Comparison of ENCODE assay signal across 9 mouse cellular contexts in genomic region chr11:116627072-116628020, GRCm38 (mm10). TPM values are rescaled to one million over a fixed set of nuclear protein-coding genes. Genes with fewer than 3 reads are reported as not detected.
A peak's percentile ranks its signal among the peaks of the same experiment; 100 is the strongest.
DNase-seq lines count a peak whose midpoint lies in the region; ATAC-seq and TF ChIP-seq lines count a peak whose summit lies in the region.
"Had no signal": no experiment of that assay in that cellular context is flagged by ENCODE, and none has a peak within 500 bp of the region (broad histone marks: within the 10 kb centered on the region; RNA-seq: fewer than 3 reads in every experiment).

No protein-coding gene starts in this region.

- DNase-seq in kidney, adult 9 months: peak; percentile 53
- DNase-seq in kidney, adult 11 months: no peak
- peak; percentile 67 for DNase-seq in A20 (ENCODE audit: low read depth, low spot score)
- peak; percentile 33 for DNase-seq in liver, adult 2 months (ENCODE audit: extremely low read depth, low read depth, low spot score)
- DNase-seq in adrenal gland, adult 8-10 months: no peak
- DNase-seq in adrenal gland, postnatal 25 days: no peak

- no peak overlapping the region for H3K27ac ChIP-seq in ES-Bruce4 (ENCODE audit: insufficient read depth, low read length)
- no peak overlapping the region for H3K27ac ChIP-seq in liver, adult 2 months (replicated peaks; ENCODE audit: insufficient read depth, low read depth, low read length)

- no peak overlapping the region for H3K4me3 ChIP-seq in ES-Bruce4 (ENCODE audit: low read depth, low read length)
- no peak overlapping the region for H3K4me3 ChIP-seq in liver, adult 2 months (ENCODE audit: insufficient read depth, low read depth, low read length)

- H3K9ac ChIP-seq in ES-Bruce4 (ENCODE audit: low read depth, poor library complexity, severe bottlenecking): no peak overlapping the region
- H3K9ac ChIP-seq in liver, adult 2 months (ENCODE audit: low read depth, low read length): no peak overlapping the region

- H3K4me1 ChIP-seq in ES-Bruce4 (ENCODE audit: control insufficient read depth, insufficient read depth, low read length): peaks cover 7% of the 10 kb centered on the region
- peaks cover 7% of the 10 kb centered on the region for H3K4me1 ChIP-seq in liver, adult 2 months (ENCODE audit: control insufficient read depth, insufficient read depth, low read length)

- H3K27me3 ChIP-seq in ES-Bruce4 (ENCODE audit: control insufficient read depth, insufficient read depth, low read length, poor library complexity, severe bottlenecking): no peaks in the 10 kb centered on the region
- H3K27me3 ChIP-seq in liver, adult 2 months (ENCODE audit: control insufficient read depth, insufficient read depth, low read length): no peaks in the 10 kb centered on the region

- H3K36me3 ChIP-seq in ES-Bruce4 (ENCODE audit: control insufficient read depth, insufficient read depth, low read length, poor library complexity, severe bottlenecking): no peaks in the 10 kb centered on the region
- no peaks in the 10 kb centered on the region for H3K36me3 ChIP-seq in liver, adult 2 months (ENCODE audit: control insufficient read depth, insufficient read depth, low read length)

- ATAC-seq in activated CD4-positive, CD25-positive, alpha-beta regulatory T cell, adult 4 months: no peak

- H3K79me2 ChIP-seq in liver, adult 2 months (ENCODE audit: control insufficient read depth, insufficient read depth, low read length): no peaks in the 10 kb centered on the region; the same call in 1 of the 2 replicates

- 38% methylated on average over 10 of the region's 10 CpGs for WGBS in liver, adult 2 months

- no peak for TF ChIP-seq POLR2A in ES-Bruce4 (IDR thresholded peaks at IDR 0.05; ENCODE audit: insufficient read depth, low read length)
- TF ChIP-seq POLR2A in liver, adult 2 months (IDR thresholded peaks at IDR 0.05; ENCODE audit: extremely low read depth, insufficient read depth, low read length): no peak

- peak; percentile 39 for TF ChIP-seq CTCF in ES-Bruce4 (IDR thresholded peaks at IDR 0.05; ENCODE audit: low read depth, low read length)
- peak; percentile 51; the same call in 1 of the 2 replicates for TF ChIP-seq CTCF in liver, adult 2 months (IDR thresholded peaks at IDR 0.05; ENCODE audit: low read depth, low read length)

- TF ChIP-seq EP300 in ES-Bruce4 (IDR thresholded peaks at IDR 0.05; ENCODE audit: insufficient read depth, low read depth, low read length): no peak

- no peaks in the 10 kb centered on the region for H3K9me3 ChIP-seq in ES-Bruce4 (replicated peaks; ENCODE audit: control insufficient read depth, insufficient read depth, low read length, poor library complexity, severe bottlenecking)

RNA-seq across cellular contexts. Expression of gene Rhbdf2, which starts 0.5 kb away (rescaled TPM):
- 36.5 and 39.1 TPM in 2 replicates for polyA plus RNA-seq in ES-Bruce4 (2011; ENCODE audit: insufficient read depth, insufficient read length, low read depth, missing spikeins)
- total RNA-seq in liver, adult 2 months (2014; rRNA removed): 3.1 and 4.1 TPM in 2 replicates
- 15.0 and 17.8 TPM in 2 replicates for polyA plus RNA-seq in liver, adult 2 months (2012; rRNA removed)
- 1 to 10 TPM; 4.9 to 5.0 TPM for polyA plus RNA-seq in activated CD4-positive, CD25-positive, alpha-beta regulatory T cell, adult 4 months (2017; shearing (Covaris generic))
- 10 to 100 TPM; 13.3 to 20.5 (median 15.0) TPM for total RNA-seq in adrenal gland, adult 8-10 months (2022)
- total RNA-seq in adrenal gland, postnatal 25 days (2021): 17.7 and 24.6 TPM in 2 replicates

RNA-seq across cellular contexts. Expression of gene Prcd, which starts 26.0 kb away (rescaled TPM):
- not detected in 2 replicates for polyA plus RNA-seq in ES-Bruce4 (2011; ENCODE audit: insufficient read depth, insufficient read length, low read depth, missing spikeins)
- 0.27 TPM in 1 of 2 replicates, not detected in the other for total RNA-seq in liver, adult 2 months (2014; rRNA removed)
- not detected in 2 replicates for polyA plus RNA-seq in liver, adult 2 months (2012; rRNA removed)
- polyA plus RNA-seq in activated CD4-positive, CD25-positive, alpha-beta regulatory T cell, adult 4 months (2017; shearing (Covaris generic)): not detected
- total RNA-seq in adrenal gland, adult 8-10 months (2022): 10 to 100 TPM; 16.6 to 27.2 (median 22.8) TPM
- total RNA-seq in adrenal gland, postnatal 25 days (2021): 9.2 and 13.0 TPM in 2 replicates

RNA-seq across cellular contexts. Expression of gene Cygb, which starts 26.8 kb away (rescaled TPM):
- polyA plus RNA-seq in ES-Bruce4 (2011; ENCODE audit: insufficient read depth, insufficient read length, low read depth, missing spikeins): not detected in 2 replicates
- total RNA-seq in liver, adult 2 months (2014; rRNA removed): 2.6 and 4.8 TPM in 2 replicates
- 5.6 and 6.1 TPM in 2 replicates for polyA plus RNA-seq in liver, adult 2 months (2012; rRNA removed)
- polyA plus RNA-seq in activated CD4-positive, CD25-positive, alpha-beta regulatory T cell, adult 4 months (2017; shearing (Covaris generic)): not detected
- total RNA-seq in adrenal gland, adult 8-10 months (2022): 10 to 100 TPM; 33.4 to 64.8 (median 48.2) TPM
- 18.7 and 25.4 TPM in 2 replicates for total RNA-seq in adrenal gland, postnatal 25 days (2021)
- total RNA-seq: megakaryocyte-erythroid progenitor cell, adult 5-6 weeks had no signal

RNA-seq across cellular contexts. Expression of gene Aanat, which starts 41.1 kb away (rescaled TPM):
- not detected in 2 replicates for polyA plus RNA-seq in ES-Bruce4 (2011; ENCODE audit: insufficient read depth, insufficient read length, low read depth, missing spikeins)
- total RNA-seq in liver, adult 2 months (2014; rRNA removed): not detected in 2 replicates
- not detected in 2 replicates for polyA plus RNA-seq in liver, adult 2 months (2012; rRNA removed)
- polyA plus RNA-seq in activated CD4-positive, CD25-positive, alpha-beta regulatory T cell, adult 4 months (2017; shearing (Covaris generic)): not detected
- total RNA-seq in adrenal gland, adult 8-10 months (2022): not detected
- not detected in 2 replicates for total RNA-seq in adrenal gland, postnatal 25 days (2021)
- total RNA-seq: megakaryocyte-erythroid progenitor cell, adult 5-6 weeks had no signal

RNA-seq across cellular contexts. Expression of gene Ube2o, which starts 46.1 kb away (rescaled TPM):
- polyA plus RNA-seq in ES-Bruce4 (2011; ENCODE audit: insufficient read depth, insufficient read length, low read depth, missing spikeins): 36.1 and 43.6 TPM in 2 replicates
- total RNA-seq in liver, adult 2 months (2014; rRNA removed): 2.0 and 3.2 TPM in 2 replicates
- 5.7 and 7.3 TPM in 2 replicates for polyA plus RNA-seq in liver, adult 2 months (2012; rRNA removed)
- 1 to 10 TPM; 2.2 TPM for polyA plus RNA-seq in activated CD4-positive, CD25-positive, alpha-beta regulatory T cell, adult 4 months (2017; shearing (Covaris generic))
- 10 to 100 TPM; 26.5 to 38.4 (median 33.9) TPM for total RNA-seq in adrenal gland, adult 8-10 months (2022)
- 32.7 and 34.1 TPM in 2 replicates for total RNA-seq in adrenal gland, postnatal 25 days (2021)

Comparison
In these comparisons a context has a peak if more than half of its experiments do, and no peak if none do; other contexts are left out.
1. DNase-seq: peak in kidney, adult 9 months (single experiment), A20 (single experiment) and liver, adult 2 months (single experiment); none in kidney, adult 11 months (single experiment), adrenal gland, adult 8-10 months (single experiment) and adrenal gland, postnatal 25 days (single experiment).